Mouse (Mus musculus): Measurements from ENCODE around the gene Mto1.

Gene Mto1

GRCm38 (mm10) chr9:78447973-78448873, at the start of gene Mto1, which contains the start of gene Gm17324:
Gene Mto1, plus strand, starts transcription at chr9:78448208.
Gene Gm17324, minus strand, starts transcription at chr9:78448786.
- DNase-seq (ENCODE audit: low spot score in 2 of 2): peak; percentile 86 to 88

- DNase-seq (ENCODE audit: low spot score in 2 of 2): no peak
Observed at GRCm38 (mm10) chr9:78400570-78400969, 47.4 kb upstream of the Mto1 start.

- no peak for DNase-seq (ENCODE audit: low spot score in 2 of 2)
Observed at GRCm38 (mm10) chr9:78401596-78401995, 46.4 kb upstream of the Mto1 start.

GRCm38 (mm10) chr9:78427362-78427781, 20.6 kb upstream of the Mto1 start:
- no peak for DNase-seq (ENCODE audit: low spot score in 2 of 2)

- DNase-seq (ENCODE audit: low spot score in 2 of 2): peak in 1 of 2 experiments; percentile 21
Observed at GRCm38 (mm10) chr9:78428185-78428584, 19.8 kb upstream of the Mto1 start.

- no peak for DNase-seq (ENCODE audit: low spot score in 2 of 2)
Observed at GRCm38 (mm10) chr9:78428870-78429432, 19.1 kb upstream of the Mto1 start.

- no peak for DNase-seq (ENCODE audit: low spot score in 2 of 2)
Observed at GRCm38 (mm10) chr9:78429551-78429950, 18.5 kb upstream of the Mto1 start.

- no peak for DNase-seq (ENCODE audit: low spot score in 2 of 2)
Observed at GRCm38 (mm10) chr9:78430486-78430885, 17.5 kb upstream of the Mto1 start.

- no peak for DNase-seq (ENCODE audit: low spot score in 2 of 2)
Observed at GRCm38 (mm10) chr9:78432471-78432870, 15.5 kb upstream of the Mto1 start.

- DNase-seq (ENCODE audit: low spot score in 2 of 2): no peak
Observed at GRCm38 (mm10) chr9:78439426-78439825, 8.6 kb upstream of the Mto1 start.

GRCm38 (mm10) chr9:78442237-78442578, 5.8 kb upstream of the Mto1 start:
- no peak for DNase-seq (ENCODE audit: low spot score in 2 of 2)

- peak; percentile 78 to 85 for DNase-seq (ENCODE audit: low spot score in 2 of 2)
Observed at GRCm38 (mm10) chr9:78442579-78443392, 5.2 kb upstream of the Mto1 start, which contains the start of gene Cgas. Gene Cgas, minus strand, starts transcription at chr9:78443237.

GRCm38 (mm10) chr9:78447606-78447972, 419 bp upstream of the Mto1 start:
- DNase-seq (ENCODE audit: low spot score in 2 of 2): no peak

- no peak for DNase-seq (ENCODE audit: low spot score in 2 of 2)
Observed at GRCm38 (mm10) chr9:78450404-78450803, 2.4 kb downstream of the Mto1 start.

- DNase-seq (ENCODE audit: low spot score in 2 of 2): peak; percentile 19 to 25
Observed at GRCm38 (mm10) chr9:78451382-78451781, 3.4 kb downstream of the Mto1 start.

- no peak for DNase-seq (ENCODE audit: low spot score in 2 of 2)
Observed at GRCm38 (mm10) chr9:78457026-78457425, 9.0 kb downstream of the Mto1 start.

GRCm38 (mm10) chr9:78463337-78463736, 15.3 kb downstream of the Mto1 start:
- DNase-seq (ENCODE audit: low spot score in 2 of 2): no peak

GRCm38 (mm10) chr9:78465725-78466124, 17.7 kb downstream of the Mto1 start:
- DNase-seq (ENCODE audit: low spot score in 2 of 2): no peak

- no peak for DNase-seq (ENCODE audit: low spot score in 2 of 2)
Observed at GRCm38 (mm10) chr9:78473588-78473987, 25.6 kb downstream of the Mto1 start.

GRCm38 (mm10) chr9:78474270-78474669, 26.3 kb downstream of the Mto1 start:
- DNase-seq (ENCODE audit: low spot score in 2 of 2): no peak

GRCm38 (mm10) chr9:78474771-78475382, 26.9 kb downstream of the Mto1 start:
- no peak for DNase-seq (ENCODE audit: low spot score in 2 of 2)

GRCm38 (mm10) chr9:78475383-78475780, 27.4 kb downstream of the Mto1 start:
- no peak for DNase-seq (ENCODE audit: low spot score in 2 of 2)
